Mouse (Mus musculus) urinary bladder, adult 18-20 months (tissue): ENCODE results near the gene Spert.

Experiments
- DNase-seq, 2 experiments: peaks; one replicate each; pipeline ENCODE4 v3.0.0; 2022; ENCODE audit warnings: low spot score in 2 of 2, mixed read lengths in 2 of 2

The Spert gene

GRCm38 (mm10) chr14:75592978-75593377 lies at the start of gene Spert:
Gene Spert, minus strand, starts transcription at chr14:75593116.
- no peak for DNase-seq

GRCm38 (mm10) chr14:75642080-75642479 lies 49.2 kb upstream of the Spert start, which contains the start of gene Erich6b:
Gene Erich6b, plus strand, starts transcription at chr14:75642259.
- DNase-seq = no peak

GRCm38 (mm10) chr14:75641369-75641768 lies 48.5 kb upstream of the Spert start:
- DNase-seq = no peak

- DNase-seq = no peak
These were observed 47.9 kb upstream of the Spert start for GRCm38 (mm10) chr14:75640846-75641245.

- DNase-seq = no peak
These were observed 44.7 kb upstream of the Spert start for GRCm38 (mm10) chr14:75637641-75638040.

- DNase-seq = no peak
These were observed 43.2 kb upstream of the Spert start for GRCm38 (mm10) chr14:75636107-75636506.

- DNase-seq = no peak
These were observed 42.4 kb upstream of the Spert start for GRCm38 (mm10) chr14:75635350-75635749.

GRCm38 (mm10) chr14:75628870-75629269 lies 36.0 kb upstream of the Spert start:
- DNase-seq = no peak

GRCm38 (mm10) chr14:75622984-75623383 lies 30.1 kb upstream of the Spert start:
- DNase-seq = no peak

GRCm38 (mm10) chr14:75616375-75616774 lies 23.5 kb upstream of the Spert start:
- DNase-seq = no peak

GRCm38 (mm10) chr14:75609176-75609575 lies 16.3 kb upstream of the Spert start:
- DNase-seq = no peak

- DNase-seq = no peak
These were observed 9.0 kb downstream of the Spert start for GRCm38 (mm10) chr14:75583870-75584269.

GRCm38 (mm10) chr14:75579010-75579409 lies 13.9 kb downstream of the Spert start:
- no peak for DNase-seq

- no peak for DNase-seq
These were observed 26.6 kb downstream of the Spert start for GRCm38 (mm10) chr14:75566303-75566702.

- DNase-seq = peak; percentile 7 to 36
These were observed 27.3 kb downstream of the Spert start for GRCm38 (mm10) chr14:75565534-75566140.

- DNase-seq = no peak
These were observed 31.2 kb downstream of the Spert start for GRCm38 (mm10) chr14:75561577-75562331.

- no peak for DNase-seq
These were observed 51.2 kb downstream of the Spert start for GRCm38 (mm10) chr14:75541731-75542130.

GRCm38 (mm10) chr14:75540996-75541350 lies 51.9 kb downstream of the Spert start:
- DNase-seq = no peak

- no peak for DNase-seq
These were observed 52.5 kb downstream of the Spert start for GRCm38 (mm10) chr14:75540216-75540995.

GRCm38 (mm10) chr14:75539205-75539604 lies 53.7 kb downstream of the Spert start:
- DNase-seq = no peak
